Mouse (Mus musculus) inflammation-experienced regulatory T-cells, adult 6 months (primary cell): ENCODE data around the gene Oxtr. TPM values are rescaled to one million over a fixed set of nuclear protein-coding genes. Genes with fewer than 3 reads are reported as not detected.

Experiments used
- ATAC-seq: one replicate; pipeline ENCODE4 v1.8.0; 2017
- polyA plus RNA-seq, 3 experiments: library from polyadenylated mRNA; unstranded; fragments of 100-300 nt; shearing (Covaris generic); gene quantifications; one replicate each; pipeline ENCODE4 v1.2.1; 2017

Gene Oxtr
- polyA plus RNA-seq, 3 experiments from 2014 or later, result not detected

- no peak for ATAC-seq
These were observed 1.8 kb downstream of the Oxtr start for GRCm38 (mm10) chr6:112487993-112488392.

- no peak for ATAC-seq
These were observed 5.4 kb downstream of the Oxtr start for GRCm38 (mm10) chr6:112484316-112484715.

GRCm38 (mm10) chr6:112479861-112480260 lies 9.9 kb downstream of the Oxtr start:
- ATAC-seq, result no peak

- no peak for ATAC-seq
These were observed 18.1 kb downstream of the Oxtr start for GRCm38 (mm10) chr6:112471644-112472043.

GRCm38 (mm10) chr6:112466001-112466400 lies 23.7 kb downstream of the Oxtr start:
- no peak for ATAC-seq

GRCm38 (mm10) chr6:112465441-112465840 lies 24.3 kb downstream of the Oxtr start:
- no peak for ATAC-seq

GRCm38 (mm10) chr6:112463331-112463730 lies 26.4 kb downstream of the Oxtr start:
- no peak for ATAC-seq

GRCm38 (mm10) chr6:112461459-112461858 lies 28.3 kb downstream of the Oxtr start:
- no peak for ATAC-seq

GRCm38 (mm10) chr6:112459341-112459749 lies 30.4 kb downstream of the Oxtr start, which contains the start of gene Cav3:
Cav3 (plus strand) TSS chr6:112459505.
- ATAC-seq, result no peak

GRCm38 (mm10) chr6:112445675-112446074 lies 44.1 kb downstream of the Oxtr start:
- ATAC-seq, result no peak

GRCm38 (mm10) chr6:112426018-112426732 lies 63.6 kb downstream of the Oxtr start:
- ATAC-seq, result no peak

- ATAC-seq, result no peak
These were observed 65.8 kb downstream of the Oxtr start for GRCm38 (mm10) chr6:112423746-112424501.

Other genes with a start within 250 kb of the Oxtr start
- gene Lmcd1, start 216.2 kb downstream of the Oxtr start, polyA plus RNA-seq, result not detected
- not detected for gene Ssu2, start 101.9 kb downstream of the Oxtr start, polyA plus RNA-seq
- gene Cav3, start 30.4 kb downstream of the Oxtr start, polyA plus RNA-seq, result not detected
- gene Rad18, start 206.7 kb upstream of the Oxtr start, polyA plus RNA-seq, result 10 to 100 TPM; 41.6 to 55.6 (median 43.0) TPM